Comparison of ENCODE assay signal across 21 mouse cellular contexts in genomic region chr2:65170256-65170655, GRCm38 (mm10).
DNase-seq lines count a peak whose midpoint lies in the region; ATAC-seq and TF ChIP-seq lines count a peak whose summit lies in the region.
"Had no signal": no experiment of that assay in that cellular context is flagged by ENCODE, and none has a peak within 500 bp of the region (broad histone marks: within the 10 kb centered on the region; RNA-seq: fewer than 3 reads in every experiment).

No protein-coding gene starts in this region.

- no peak for TF ChIP-seq CTCF in liver, adult 2 months (IDR thresholded peaks at IDR 0.05; ENCODE audit: low read depth, low read length)

- H3K9ac ChIP-seq in liver, adult 2 months (ENCODE audit: low read depth, low read length): no peak overlapping the region
- H3K9ac ChIP-seq in liver, embryonic 12.5 days: no peak overlapping the region
- no peak overlapping the region for H3K9ac ChIP-seq in intestine, embryonic 16.5 days (ENCODE audit: low read depth, low read length)
- H3K9ac ChIP-seq: embryonic facial prominence, embryonic 15.5 days; heart, embryonic 13.5 days; limb, embryonic 15.5 days; neural tube, embryonic 12.5 days had no signal

- DNase-seq in liver, adult 2 months (ENCODE audit: extremely low read depth, low read depth, low spot score): peak; percentile 58
- DNase-seq in urinary bladder, postnatal 25 days (ENCODE audit: low spot score): no peak
- DNase-seq in urinary bladder, adult 18-20 months (ENCODE audit: low spot score in 2 of 2): no peak
- DNase-seq: cerebellum, postnatal 10 days; embryo, embryonic 11 days; gastrocnemius, postnatal 25 days; heart, postnatal 4 days; spleen, adult 18-20 months; thymus, postnatal 25 days had no signal

- peaks cover 11% of the 10 kb centered on the region for H3K79me2 ChIP-seq in liver, adult 2 months (ENCODE audit: control insufficient read depth, insufficient read depth, low read length)

- peak overlapping the region; percentile 52; the same call in 1 of the 2 replicates for H3K4me3 ChIP-seq in liver, adult 2 months (ENCODE audit: insufficient read depth, low read depth, low read length)
- H3K4me3 ChIP-seq in liver, embryonic 12.5 days: no peak overlapping the region
- peak overlapping the region; percentile 40 for H3K4me3 ChIP-seq in intestine, embryonic 16.5 days (ENCODE audit: low read length)
- H3K4me3 ChIP-seq: embryonic facial prominence, embryonic 15.5 days; forebrain, embryonic 10.5 days; heart, embryonic 13.5 days; limb, embryonic 15.5 days; midbrain, embryonic 10.5 days; neural tube, embryonic 12.5 days had no signal

- peak overlapping the region; percentile 92 for H3K27ac ChIP-seq in liver, adult 2 months (replicated peaks; ENCODE audit: insufficient read depth, low read depth, low read length)
- H3K27ac ChIP-seq in liver, embryonic 12.5 days: no peak overlapping the region
- H3K27ac ChIP-seq in intestine, embryonic 16.5 days (ENCODE audit: low read length): peak overlapping the region; percentile 73; the same call in 1 of the 2 replicates
- H3K27ac ChIP-seq: embryonic facial prominence, embryonic 15.5 days; forebrain, embryonic 10.5 days; heart, embryonic 13.5 days; hindbrain, postnatal 0 days; limb, embryonic 15.5 days; midbrain, embryonic 10.5 days; neural tube, embryonic 12.5 days had no signal

- H3K9me3 ChIP-seq in liver, embryonic 12.5 days (replicated peaks): no peaks in the 10 kb centered on the region
- H3K9me3 ChIP-seq in intestine, embryonic 16.5 days (ENCODE audit: control insufficient read depth, low read length): no peaks in the 10 kb centered on the region
- H3K9me3 ChIP-seq: embryonic facial prominence, embryonic 15.5 days; forebrain, embryonic 10.5 days; heart, embryonic 13.5 days; limb, embryonic 15.5 days; midbrain, embryonic 10.5 days; neural tube, embryonic 12.5 days had no signal

- H3K36me3 ChIP-seq in liver, adult 2 months (ENCODE audit: control insufficient read depth, insufficient read depth, low read length): no peaks in the 10 kb centered on the region
- no peaks in the 10 kb centered on the region for H3K36me3 ChIP-seq in liver, embryonic 12.5 days
- no peaks in the 10 kb centered on the region for H3K36me3 ChIP-seq in intestine, embryonic 16.5 days (ENCODE audit: control insufficient read depth, insufficient read depth, low read length)
- H3K36me3 ChIP-seq: embryonic facial prominence, embryonic 15.5 days; forebrain, embryonic 10.5 days; heart, embryonic 13.5 days; limb, embryonic 15.5 days; midbrain, embryonic 10.5 days; neural tube, embryonic 12.5 days had no signal

- H3K27me3 ChIP-seq in liver, adult 2 months (ENCODE audit: control insufficient read depth, insufficient read depth, low read length): no peaks in the 10 kb centered on the region
- H3K27me3 ChIP-seq in liver, embryonic 12.5 days (replicated peaks): no peaks in the 10 kb centered on the region
- no peaks in the 10 kb centered on the region for H3K27me3 ChIP-seq in intestine, embryonic 16.5 days (replicated peaks; ENCODE audit: control insufficient read depth, insufficient read depth, low read length)
- H3K27me3 ChIP-seq: embryonic facial prominence, embryonic 15.5 days; heart, embryonic 13.5 days; limb, embryonic 15.5 days; neural tube, embryonic 12.5 days had no signal

- ATAC-seq in liver, embryonic 12.5 days: no peak
- peak; percentile 61; the same call in 1 of the 2 replicates for ATAC-seq in common myeloid progenitor, adult 5-6 weeks (replicated peaks; ENCODE audit: low read depth, poor library complexity, severe bottlenecking)
- no peak for ATAC-seq in intestine, embryonic 16.5 days
- ATAC-seq in neutrophil, adult 5-6 weeks (ENCODE audit: extremely low read depth, insufficient number of reproducible peaks, low FRiP score, poor library complexity, severe bottlenecking): peak; percentile 58; the same call in 1 of the 2 replicates
- ATAC-seq: hindbrain, postnatal 0 days; lung, postnatal 0 days had no signal

- no peak overlapping the region for H3K4me2 ChIP-seq in liver, embryonic 12.5 days
- peak overlapping the region; percentile 52; the same call in 1 of the 2 replicates for H3K4me2 ChIP-seq in intestine, embryonic 16.5 days (ENCODE audit: low read depth, low read length)
- H3K4me2 ChIP-seq: embryonic facial prominence, embryonic 15.5 days; heart, embryonic 13.5 days; limb, embryonic 15.5 days; neural tube, embryonic 12.5 days had no signal

- peaks cover 13% of the 10 kb centered on the region for H3K4me1 ChIP-seq in liver, adult 2 months (ENCODE audit: control insufficient read depth, insufficient read depth, low read length)
- no peaks in the 10 kb centered on the region for H3K4me1 ChIP-seq in liver, embryonic 12.5 days
- peaks cover 4% of the 10 kb centered on the region for H3K4me1 ChIP-seq in intestine, embryonic 16.5 days (ENCODE audit: control insufficient read depth, insufficient read depth, low read length)
- H3K4me1 ChIP-seq: embryonic facial prominence, embryonic 15.5 days; limb, embryonic 15.5 days; midbrain, embryonic 10.5 days; neural tube, embryonic 12.5 days had no signal

- TF ChIP-seq POLR2A in liver, adult 2 months (IDR thresholded peaks at IDR 0.05; ENCODE audit: extremely low read depth, insufficient read depth, low read length): no peak

- 32% methylated on average over 5 of the region's 5 CpGs for WGBS in liver, adult 2 months
- WGBS in liver, embryonic 12.5 days (ENCODE audit: insufficient replicate concordance): 81% methylated on average over 5 of the region's 5 CpGs
- WGBS in intestine, embryonic 16.5 days: 68% methylated on average over 5 of the region's 5 CpGs

Comparison
In these comparisons a context has a peak if more than half of its experiments do, and no peak if none do; other contexts are left out.
1. ATAC-seq: peak in common myeloid progenitor, adult 5-6 weeks (single experiment) and neutrophil, adult 5-6 weeks (single experiment); none in liver, embryonic 12.5 days (single experiment) and intestine, embryonic 16.5 days (single experiment).